Mouse (Mus musculus) adrenal gland, adult 10 weeks (tissue): ENCODE results near the gene B230217C12Rik. TPM values are rescaled to one million over a fixed set of nuclear protein-coding genes. Genes with fewer than 3 reads are reported as not detected.

Experiments
- polyA plus RNA-seq: library from polyadenylated mRNA; stranded (reverse); fragments of 350-450 nt; fragmentation: Illumina TruSeq; extraction: RNeasy Lipid Tissue Mini Kit (QIAGEN cat#74804); gene quantifications from one replicate; pipeline ENCODE4 v1.2.3, GENCODE M21; 2014; ENCODE audit warnings: low read depth, low replicate concordance

The B230217C12Rik gene
- polyA plus RNA-seq = 9.6 TPM

GRCm38 (mm10) chr11:97840539-97840954 lies at the start of gene B230217C12Rik:
Gene B230217C12Rik, plus strand, starts transcription at chr11:97840780.

DNA sequence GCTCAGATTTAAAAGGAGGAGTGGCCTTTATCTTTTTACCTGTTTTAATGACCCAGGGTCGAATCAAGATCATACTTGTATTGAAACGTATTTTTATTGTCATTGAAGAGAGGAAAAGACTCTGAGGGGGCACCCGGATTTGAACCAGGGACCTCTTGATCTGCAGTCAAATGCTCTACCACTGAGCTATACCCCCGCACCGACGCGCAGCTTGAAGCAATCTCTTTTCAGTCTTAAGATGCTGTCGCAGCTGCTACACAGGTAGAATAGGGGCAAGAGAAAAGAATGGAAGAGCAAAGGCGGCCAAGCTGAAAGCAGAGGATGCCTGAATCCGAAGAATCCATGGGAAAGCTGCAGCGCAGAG lies 41.8 kb upstream of the B230217C12Rik start, which contains the start of gene Lasp1:
Gene Lasp1, plus strand, starts transcription at position 219 of the 364 bp plus-strand sequence.

GRCm38 (mm10) chr11:97883918-97884600 lies 43.5 kb downstream of the B230217C12Rik start, which contains the start of gene Fbxo47:
Gene Fbxo47, minus strand, starts transcription at chr11:97884154.

Other genes with a start within 250 kb of the B230217C12Rik start
- gene Epop, start 211.1 kb upstream of the B230217C12Rik start, polyA plus RNA-seq = 0.23 TPM
- 7.2 TPM for gene Mllt6, start 177.4 kb upstream of the B230217C12Rik start, polyA plus RNA-seq
- gene Cisd3, start 155.0 kb upstream of the B230217C12Rik start, polyA plus RNA-seq = 11.4 TPM
- 3.8 TPM for gene Pcgf2, start 140.3 kb upstream of the B230217C12Rik start, polyA plus RNA-seq
- 12.1 TPM for gene Psmb3, start 137.4 kb upstream of the B230217C12Rik start, polyA plus RNA-seq
- gene Pip4k2b, start 96.1 kb upstream of the B230217C12Rik start, polyA plus RNA-seq = 17.1 TPM
- 20.1 TPM for gene Cwc25, start 74.2 kb upstream of the B230217C12Rik start, polyA plus RNA-seq
- not detected for gene 1700001P01Rik, start 64.9 kb upstream of the B230217C12Rik start, polyA plus RNA-seq
- gene Rpl23, start 58.3 kb upstream of the B230217C12Rik start, polyA plus RNA-seq = 1,551 TPM
- 49.3 TPM for gene Lasp1, start 41.8 kb upstream of the B230217C12Rik start, polyA plus RNA-seq
- gene Fbxo47, start 43.4 kb downstream of the B230217C12Rik start, polyA plus RNA-seq = 4.6 TPM
- gene Plxdc1, start 145.7 kb downstream of the B230217C12Rik start, polyA plus RNA-seq = 0.35 TPM
- not detected for gene Arl5c, start 155.4 kb downstream of the B230217C12Rik start, polyA plus RNA-seq
- 0.29 TPM for gene Cacnb1, start 182.3 kb downstream of the B230217C12Rik start, polyA plus RNA-seq
- gene Rpl19, start 185.9 kb downstream of the B230217C12Rik start, polyA plus RNA-seq = 96.6 TPM
- not detected for gene Stac2, start 212.7 kb downstream of the B230217C12Rik start, polyA plus RNA-seq